Mouse (Mus musculus) NIH3T3 (cell line): Measurements from ENCODE around the gene Ppard.
A peak's percentile ranks its signal among the peaks of the same experiment; 100 is the strongest.

Source experiments
- DNase-seq: peaks from one replicate; pipeline ENCODE4 v3.0.0-alpha.2; 2012; ENCODE audit warnings: low read depth

Ppard gene

GRCm38 (mm10) chr17:28286133-28286532 lies 53.6 kb downstream of the Ppard start:
- no peak for DNase-seq

GRCm38 (mm10) chr17:28286964-28287363 lies 54.5 kb downstream of the Ppard start:
- no peak for DNase-seq

- DNase-seq: no peak
These were observed 55.1 kb downstream of the Ppard start for GRCm38 (mm10) chr17:28287578-28287977.

GRCm38 (mm10) chr17:28287980-28288379 lies 55.5 kb downstream of the Ppard start:
- no peak for DNase-seq

- DNase-seq: peak; percentile 75
These were observed 57.8 kb downstream of the Ppard start for GRCm38 (mm10) chr17:28290262-28290661.

- no peak for DNase-seq
These were observed 58.2 kb downstream of the Ppard start for GRCm38 (mm10) chr17:28290671-28291070.

- DNase-seq: no peak
These were observed 58.8 kb downstream of the Ppard start for GRCm38 (mm10) chr17:28291346-28291745.

GRCm38 (mm10) chr17:28293716-28294115 lies 61.2 kb downstream of the Ppard start:
- no peak for DNase-seq

GRCm38 (mm10) chr17:28294449-28295333 lies 62.2 kb downstream of the Ppard start:
- no peak for DNase-seq

GRCm38 (mm10) chr17:28298888-28299287 lies 66.4 kb downstream of the Ppard start:
- no peak for DNase-seq

- no peak for DNase-seq
These were observed 67.3 kb downstream of the Ppard start for GRCm38 (mm10) chr17:28299669-28300320.

- DNase-seq: no peak
These were observed 67.8 kb downstream of the Ppard start for GRCm38 (mm10) chr17:28300323-28300722.

GRCm38 (mm10) chr17:28300850-28301249 lies 68.3 kb downstream of the Ppard start:
- DNase-seq: no peak

GRCm38 (mm10) chr17:28305172-28305571 lies 72.7 kb downstream of the Ppard start:
- DNase-seq: no peak

GRCm38 (mm10) chr17:28308297-28309195 lies 76.0 kb downstream of the Ppard start:
- DNase-seq: peak; percentile 94

- peak; percentile 41 for DNase-seq
These were observed 78.3 kb downstream of the Ppard start for GRCm38 (mm10) chr17:28310831-28311230.

- DNase-seq: peak; percentile 37
These were observed 79.0 kb downstream of the Ppard start for GRCm38 (mm10) chr17:28311366-28312132.

- peak; percentile 69 for DNase-seq
These were observed 80.0 kb downstream of the Ppard start for GRCm38 (mm10) chr17:28312232-28313211.

GRCm38 (mm10) chr17:28313212-28313879 lies 80.8 kb downstream of the Ppard start, which contains the start of gene Fance:
Gene Fance (plus strand): TSS chr17:28313519.
- peak; percentile 100 for DNase-seq

- DNase-seq: peak; percentile 61
These were observed 81.4 kb downstream of the Ppard start for GRCm38 (mm10) chr17:28313880-28314225.
